Mouse (Mus musculus) erythroblast, embryonic 14.5 days (primary cell): Measurements from ENCODE around the gene Syne1.

ENCODE experiments used
- GATA1 ChIP-seq: IDR thresholded peaks from 2 replicates; pipeline ENCODE4 v1.6.1; 2012; ENCODE audit warnings: low read length, inconsistent platforms, mixed read lengths
- TAL1 ChIP-seq: IDR thresholded peaks from 3 replicates; pipeline ENCODE4 v1.6.1; 2012; ENCODE audit warnings: low read length, inconsistent platforms, mixed read lengths

GRCm38 (mm10) chr10:5512285-5512684, 39.0 kb downstream of the Syne1 start:
- no peak for TF ChIP-seq TAL1
- TF ChIP-seq GATA1 = no peak
